Mouse (Mus musculus): ENCODE data around the gene Rab11fip4. TPM values are rescaled to one million over a fixed set of nuclear protein-coding genes. Genes with fewer than 3 reads are reported as not detected.

The Rab11fip4 gene
- total RNA-seq, 1 experiment, result 13.6 TPM

DNA sequence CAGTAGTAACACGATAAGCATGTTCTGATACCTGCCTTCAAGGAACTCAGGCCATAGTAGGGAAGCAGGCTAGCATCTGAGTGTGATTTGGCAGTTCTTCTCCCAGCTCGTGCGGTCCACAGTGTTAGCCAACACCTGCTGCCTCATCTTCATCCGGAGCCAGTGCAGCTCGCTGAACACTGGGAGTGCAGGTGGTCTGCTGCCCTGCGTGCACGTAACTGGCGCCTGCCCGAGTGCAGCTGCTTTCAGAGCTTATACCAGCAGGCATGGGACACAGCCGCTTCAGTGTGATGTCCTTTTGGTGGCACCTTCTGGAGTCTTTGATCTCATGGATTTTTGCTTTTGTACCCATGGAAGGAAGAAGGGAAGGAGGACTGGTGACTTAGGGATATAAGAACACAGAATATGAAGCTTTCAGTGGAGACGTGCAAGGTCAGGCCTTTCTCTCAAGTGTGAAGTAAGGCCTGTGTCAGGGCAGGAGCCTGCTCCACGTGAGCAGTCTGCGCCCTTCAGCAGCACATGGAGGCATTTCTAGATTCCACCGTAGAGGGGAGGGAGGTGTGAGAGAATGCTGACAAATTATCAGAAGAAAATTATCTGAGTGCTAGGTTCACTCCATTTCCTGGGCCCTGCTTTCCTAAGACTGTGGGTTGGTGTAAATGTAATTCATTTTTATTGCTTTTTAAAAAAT is 15.5 kb upstream of the Rab11fip4 start:
- no peaks in the 10 kb centered on the region for H3K9me3 ChIP-seq (ENCODE audit: control insufficient read depth, insufficient read depth, low read depth, low read length)
- H3K36me3 ChIP-seq (ENCODE audit: control insufficient read depth, insufficient read depth, low read length, poor library complexity, severe bottlenecking), result peaks cover 5% of the 10 kb centered on the region; the same call in 1 of the 2 replicates
- TF ChIP-seq HCFC1 (IDR thresholded peaks at IDR 0.05; ENCODE audit: borderline replicate concordance, insufficient read depth, low read length) (no peak), ZC3H11A (IDR thresholded peaks at IDR 0.05; ENCODE audit: borderline replicate concordance, low read depth, low read length) (no peak), CHD2 (IDR thresholded peaks at IDR 0.05; ENCODE audit: low read depth, low read length) (no peak), MAFK (IDR thresholded peaks at IDR 0.05; ENCODE audit: insufficient read depth, low read depth, low read length) (no peak)
- H3K4me3 ChIP-seq (ENCODE audit: insufficient read depth in 1 of 2, low read depth in 1 of 2, low read length in 2 of 2, poor library complexity in 1 of 2, severe bottlenecking in 1 of 2), result no peak overlapping the region
- no peak for DNase-seq (ENCODE audit: low read depth, low spot score)
- H3K4me1 ChIP-seq (ENCODE audit: control insufficient read depth in 2 of 2, insufficient read depth in 2 of 2, low read length in 2 of 2, poor library complexity in 1 of 2), result no peaks in the 10 kb centered on the region
- H3K9ac ChIP-seq (ENCODE audit: insufficient read depth, low read depth, low read length, poor library complexity, severe bottlenecking), result no peak overlapping the region
- H3K27ac ChIP-seq (ENCODE audit: insufficient read depth, low read depth, low read length, poor library complexity, severe bottlenecking), result no peak overlapping the region
- in situ Hi-C loops (cut with MboI; ENCODE audit: low sequenced_read_pairs in 2 of 2, unreplicated experiment in 2 of 2), result loop anchor here in 1 of 2 experiments (25.0 kb wide), 1 partner anchor 337 kb away; no protein-coding TSS in a partner anchor

DNA sequence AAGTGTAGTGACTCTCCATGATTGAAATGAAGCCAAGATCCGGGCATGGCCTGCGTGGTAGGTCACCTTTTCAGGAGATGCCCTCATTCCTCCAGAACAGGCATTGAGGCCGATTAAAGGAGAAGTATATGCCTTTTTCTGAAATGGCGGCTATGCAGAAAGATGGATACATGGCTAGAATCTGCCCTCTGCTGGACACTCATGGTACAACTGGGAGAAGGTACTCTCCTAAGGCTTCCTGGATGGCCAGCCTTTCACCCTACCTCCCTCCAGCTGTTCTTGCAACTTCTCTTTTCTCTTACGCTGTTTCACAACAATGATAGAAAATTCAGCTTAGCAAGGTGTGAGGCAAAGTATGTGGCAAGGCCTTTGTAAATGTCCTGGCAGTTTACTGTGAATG is 13.3 kb upstream of the Rab11fip4 start:
- H3K27ac ChIP-seq (ENCODE audit: insufficient read depth, low read depth, low read length, poor library complexity, severe bottlenecking), result no peak overlapping the region
- in situ Hi-C loops (cut with MboI; ENCODE audit: low sequenced_read_pairs in 2 of 2, unreplicated experiment in 2 of 2), result loop anchor here in 1 of 2 experiments (25.0 kb wide), 1 partner anchor 335 kb away; no protein-coding TSS in a partner anchor
- no peaks in the 10 kb centered on the region for H3K9me3 ChIP-seq (ENCODE audit: control insufficient read depth, insufficient read depth, low read depth, low read length)
- peaks cover 5% of the 10 kb centered on the region; the same call in 1 of the 2 replicates for H3K36me3 ChIP-seq (ENCODE audit: control insufficient read depth, insufficient read depth, low read length, poor library complexity, severe bottlenecking)
- peak; percentile 69 for DNase-seq (ENCODE audit: low read depth, low spot score)
- no peaks in the 10 kb centered on the region for H3K4me1 ChIP-seq (ENCODE audit: control insufficient read depth in 2 of 2, insufficient read depth in 2 of 2, low read length in 2 of 2, poor library complexity in 1 of 2)
- no peak overlapping the region for H3K9ac ChIP-seq (ENCODE audit: insufficient read depth, low read depth, low read length, poor library complexity, severe bottlenecking)
- TF ChIP-seq HCFC1 (IDR thresholded peaks at IDR 0.05; ENCODE audit: borderline replicate concordance, insufficient read depth, low read length) (no peak), ZNF384 (IDR thresholded peaks at IDR 0.05; ENCODE audit: low read depth, low read length) (no peak), ZC3H11A (IDR thresholded peaks at IDR 0.05; ENCODE audit: borderline replicate concordance, low read depth, low read length) (peak; percentile 75; the same call in 1 of the 2 replicates), CHD2 (IDR thresholded peaks at IDR 0.05; ENCODE audit: low read depth, low read length) (no peak)
- no peak overlapping the region for H3K4me3 ChIP-seq (ENCODE audit: insufficient read depth in 1 of 2, low read depth in 1 of 2, low read length in 2 of 2, poor library complexity in 1 of 2, severe bottlenecking in 1 of 2)

DNA sequence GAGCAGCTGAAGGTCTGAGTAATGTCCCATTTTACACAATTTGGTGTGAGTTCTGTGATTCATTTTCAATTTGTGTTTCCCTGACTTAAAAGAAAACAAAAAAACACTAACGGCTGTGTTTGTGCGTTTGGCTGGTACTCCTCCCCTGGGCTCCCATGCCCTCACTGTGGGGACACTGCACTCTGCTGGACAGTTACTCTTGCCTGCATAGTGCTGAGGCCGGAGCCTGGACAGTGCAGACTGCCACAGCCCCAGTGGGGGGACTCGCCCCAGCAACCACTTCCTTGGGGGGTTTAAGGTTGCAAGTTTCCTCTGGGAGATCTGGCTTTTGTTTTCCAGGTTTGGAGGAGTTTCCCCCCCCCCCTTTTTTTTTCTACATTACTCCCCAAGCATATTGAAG is 10.4 kb upstream of the Rab11fip4 start:
- in situ Hi-C loops (cut with MboI; ENCODE audit: low sequenced_read_pairs in 2 of 2, unreplicated experiment in 2 of 2), result loop anchor here (5.0 to 25.0 kb wide), 3 partner anchors 104 to 332 kb away; no protein-coding TSS in a partner anchor
- no peak overlapping the region for H3K27ac ChIP-seq (ENCODE audit: insufficient read depth, low read depth, low read length, poor library complexity, severe bottlenecking)
- H3K36me3 ChIP-seq (ENCODE audit: control insufficient read depth, insufficient read depth, low read length, poor library complexity, severe bottlenecking), result peaks cover 5% of the 10 kb centered on the region; the same call in 1 of the 2 replicates
- no peak overlapping the region for H3K4me3 ChIP-seq (ENCODE audit: insufficient read depth in 1 of 2, low read depth in 1 of 2, low read length in 2 of 2, poor library complexity in 1 of 2, severe bottlenecking in 1 of 2)
- no peak for DNase-seq (ENCODE audit: low read depth, low spot score)
- no peaks in the 10 kb centered on the region for H3K9me3 ChIP-seq (ENCODE audit: control insufficient read depth, insufficient read depth, low read depth, low read length)
- H3K4me1 ChIP-seq (ENCODE audit: control insufficient read depth in 2 of 2, insufficient read depth in 2 of 2, low read length in 2 of 2, poor library complexity in 1 of 2), result no peaks in the 10 kb centered on the region
- TF ChIP-seq ZC3H11A (IDR thresholded peaks at IDR 0.05; ENCODE audit: borderline replicate concordance, low read depth, low read length) (no peak), CHD2 (IDR thresholded peaks at IDR 0.05; ENCODE audit: low read depth, low read length) (no peak), HCFC1 (IDR thresholded peaks at IDR 0.05; ENCODE audit: borderline replicate concordance, insufficient read depth, low read length) (no peak), ZNF384 (IDR thresholded peaks at IDR 0.05; ENCODE audit: low read depth, low read length) (no peak), MAFK (IDR thresholded peaks at IDR 0.05; ENCODE audit: insufficient read depth, low read depth, low read length) (no peak)
- H3K9ac ChIP-seq (ENCODE audit: insufficient read depth, low read depth, low read length, poor library complexity, severe bottlenecking), result no peak overlapping the region

DNA sequence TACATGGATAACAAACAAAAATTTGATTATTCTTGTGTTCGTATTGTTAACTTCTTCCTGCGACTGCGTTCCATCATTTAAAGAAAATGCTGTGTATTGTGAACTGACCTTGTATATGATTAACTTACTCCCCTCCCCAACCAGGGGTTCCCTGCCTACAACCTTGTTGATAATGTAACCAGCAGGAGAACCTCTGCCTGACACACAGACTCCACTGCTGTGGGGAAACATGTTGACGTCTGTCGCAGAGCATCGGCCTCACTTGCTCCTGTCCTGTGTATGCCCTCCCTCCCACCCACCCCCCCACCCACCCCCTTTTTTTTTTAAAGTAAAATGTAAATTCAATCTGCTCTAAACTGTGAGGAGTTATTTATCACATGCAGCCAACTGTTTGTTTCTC is 9.8 kb upstream of the Rab11fip4 start:
- TF ChIP-seq ZNF384 (IDR thresholded peaks at IDR 0.05; ENCODE audit: low read depth, low read length), result no peak
- DNase-seq (ENCODE audit: low read depth, low spot score), result no peak
- peaks cover 5% of the 10 kb centered on the region; the same call in 1 of the 2 replicates for H3K36me3 ChIP-seq (ENCODE audit: control insufficient read depth, insufficient read depth, low read length, poor library complexity, severe bottlenecking)
- no peaks in the 10 kb centered on the region for H3K4me1 ChIP-seq (ENCODE audit: control insufficient read depth in 2 of 2, insufficient read depth in 2 of 2, low read length in 2 of 2, poor library complexity in 1 of 2)
- no peak overlapping the region for H3K4me3 ChIP-seq (ENCODE audit: insufficient read depth in 1 of 2, low read depth in 1 of 2, low read length in 2 of 2, poor library complexity in 1 of 2, severe bottlenecking in 1 of 2)
- no peak overlapping the region for H3K9ac ChIP-seq (ENCODE audit: insufficient read depth, low read depth, low read length, poor library complexity, severe bottlenecking)
- H3K27ac ChIP-seq (ENCODE audit: insufficient read depth, low read depth, low read length, poor library complexity, severe bottlenecking), result no peak overlapping the region
- in situ Hi-C loops (cut with MboI; ENCODE audit: low sequenced_read_pairs in 2 of 2, unreplicated experiment in 2 of 2), result loop anchor here (5.0 to 25.0 kb wide), 3 partner anchors 104 to 331 kb away; no protein-coding TSS in a partner anchor
- H3K9me3 ChIP-seq (ENCODE audit: control insufficient read depth, insufficient read depth, low read depth, low read length), result no peaks in the 10 kb centered on the region

Data from ES-E14 (cell line).